Mouse (Mus musculus) adrenal gland, adult 18-20 months (tissue): Measurements from ENCODE around the gene Inka2. TPM values are rescaled to one million over a fixed set of nuclear protein-coding genes. Genes with fewer than 3 reads are reported as not detected.

Experiments
- total RNA-seq, 2 experiments: library from RNA; stranded (reverse); gene quantifications; 1 replicate in 1 of 2; 2 replicates in 1 of 2; pipeline ENCODE4 v1.2.3; 2021

The Inka2 gene
- total RNA-seq, 2 experiments from 2014 or later: 3.8 to 3.9 TPM

Other genes with a start within 250 kb of the Inka2 start
- gene Ddx20, start 17.0 kb upstream of the Inka2 start, total RNA-seq: 10 to 100 TPM; 18.5 to 18.9 TPM
- gene Rap1a, start 96.7 kb downstream of the Inka2 start, total RNA-seq: 100 to 1,000 TPM; 135 to 179 TPM
- under 1 TPM; 0.33 to 0.80 TPM for gene Adora3, start 166.3 kb downstream of the Inka2 start, total RNA-seq
- not detected for gene Tmigd3, start 166.3 kb downstream of the Inka2 start, total RNA-seq
- 1 to 10 TPM; 1.0 to 1.2 TPM for gene I830077J02Rik, start 228.1 kb downstream of the Inka2 start, total RNA-seq